Mouse (Mus musculus) natural killer cell, adult 2 months (primary cell): ENCODE results near the gene Ccdc155.
A peak's percentile ranks its signal among the peaks of the same experiment; 100 is the strongest.

Experiments
- DNase-seq, 2 experiments: peaks; one replicate each; pipeline ENCODE4 v3.0.0; 2022; ENCODE audit warnings: low spot score in 2 of 2

Gene Ccdc155

DNA sequence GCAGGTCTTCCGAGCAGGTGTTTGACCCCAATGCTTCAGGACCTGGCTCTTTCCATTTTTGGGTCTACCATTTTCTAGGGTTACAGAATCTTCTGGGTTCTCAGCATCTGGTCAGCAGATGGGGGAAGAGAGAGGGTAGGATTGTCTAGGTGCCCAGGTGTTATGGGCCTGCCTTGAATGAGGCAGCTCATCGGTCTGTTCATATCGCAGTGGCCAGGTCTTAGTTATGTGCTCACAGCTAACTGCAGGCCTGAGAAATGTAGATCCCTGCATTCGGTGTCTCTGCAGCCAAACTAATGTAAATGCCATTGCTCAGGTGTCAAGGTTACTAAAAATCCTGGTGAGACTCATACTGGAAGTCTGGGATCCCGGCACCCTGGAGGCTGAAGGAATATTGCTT lies 21.7 kb upstream of the Ccdc155 start:
- no peak for DNase-seq

DNA sequence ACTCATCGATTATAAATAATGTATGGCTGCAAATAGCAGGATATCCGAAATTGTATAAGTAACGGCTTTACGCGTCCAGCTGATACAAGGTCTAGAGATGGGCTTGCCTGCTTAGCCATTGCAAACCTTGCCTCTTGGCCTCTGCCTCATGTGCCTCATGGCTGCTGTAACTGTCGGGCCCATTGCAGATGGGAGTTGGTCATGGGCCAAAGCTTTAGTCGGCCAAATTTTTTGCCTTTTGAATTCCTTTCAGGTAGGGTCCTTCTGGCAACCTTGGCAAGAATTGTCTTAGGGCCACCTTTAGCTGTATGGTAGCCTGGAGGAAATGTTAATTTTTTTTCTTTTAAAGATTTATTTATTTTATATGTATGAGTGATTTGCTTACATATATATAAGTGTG lies 20.1 kb upstream of the Ccdc155 start:
- DNase-seq, result no peak

DNA sequence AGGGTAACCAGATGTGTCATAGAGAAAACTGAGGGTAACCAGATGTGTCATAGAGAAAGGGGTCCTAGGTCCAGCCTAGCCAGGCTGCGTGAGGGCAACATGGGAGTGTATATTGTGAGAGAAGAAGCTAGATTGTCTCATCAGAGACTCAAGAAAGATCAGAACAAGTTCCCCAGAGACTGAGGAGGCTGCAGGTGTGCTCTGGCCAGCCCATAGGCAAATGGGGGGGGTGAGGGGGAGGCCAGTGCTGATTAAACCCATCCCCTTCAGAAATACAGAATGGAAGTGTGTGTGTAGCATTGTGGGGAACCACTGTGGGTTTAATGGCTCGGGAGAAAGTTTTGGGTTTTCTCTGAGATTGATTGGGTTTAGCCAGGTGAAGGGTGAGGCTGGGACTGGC lies 17.0 kb upstream of the Ccdc155 start:
- DNase-seq, result no peak

DNA sequence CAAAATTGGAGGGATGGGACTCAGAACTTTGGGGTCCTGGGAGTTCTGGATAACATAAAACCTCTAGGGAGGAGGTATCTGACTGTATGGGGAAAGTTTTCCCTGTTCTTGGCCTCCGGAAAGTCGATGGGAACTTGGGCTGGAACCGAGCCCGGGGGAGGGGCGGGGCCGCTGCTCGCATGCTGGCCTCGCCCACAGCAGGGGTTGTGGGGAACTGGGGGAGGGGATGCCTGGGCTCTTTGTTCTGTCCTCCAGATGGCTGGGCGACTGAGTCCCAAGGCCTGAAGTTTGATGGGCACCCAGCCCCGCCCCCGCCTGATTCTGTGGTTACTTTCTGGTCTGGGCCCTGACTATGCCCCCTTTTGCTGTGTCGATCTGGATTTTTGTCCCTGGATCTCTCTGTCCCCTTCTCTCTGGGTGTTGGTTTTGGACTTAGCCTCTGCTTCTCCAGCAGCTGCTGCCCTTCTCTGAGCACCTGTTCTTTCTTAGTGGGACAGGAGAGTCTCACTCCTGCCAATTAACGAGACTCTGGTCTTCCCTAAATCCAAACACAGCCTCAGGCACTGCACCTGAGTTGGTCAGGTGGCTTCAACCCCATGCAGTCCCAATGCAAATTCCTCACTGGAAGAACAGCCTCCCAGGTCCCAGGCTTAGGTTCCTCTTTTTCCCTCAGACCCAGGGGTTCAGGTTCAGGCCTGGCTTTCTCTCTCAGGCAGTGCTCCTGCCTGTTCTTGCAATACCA lies 11.9 kb upstream of the Ccdc155 start:
- DNase-seq, result no peak

DNA sequence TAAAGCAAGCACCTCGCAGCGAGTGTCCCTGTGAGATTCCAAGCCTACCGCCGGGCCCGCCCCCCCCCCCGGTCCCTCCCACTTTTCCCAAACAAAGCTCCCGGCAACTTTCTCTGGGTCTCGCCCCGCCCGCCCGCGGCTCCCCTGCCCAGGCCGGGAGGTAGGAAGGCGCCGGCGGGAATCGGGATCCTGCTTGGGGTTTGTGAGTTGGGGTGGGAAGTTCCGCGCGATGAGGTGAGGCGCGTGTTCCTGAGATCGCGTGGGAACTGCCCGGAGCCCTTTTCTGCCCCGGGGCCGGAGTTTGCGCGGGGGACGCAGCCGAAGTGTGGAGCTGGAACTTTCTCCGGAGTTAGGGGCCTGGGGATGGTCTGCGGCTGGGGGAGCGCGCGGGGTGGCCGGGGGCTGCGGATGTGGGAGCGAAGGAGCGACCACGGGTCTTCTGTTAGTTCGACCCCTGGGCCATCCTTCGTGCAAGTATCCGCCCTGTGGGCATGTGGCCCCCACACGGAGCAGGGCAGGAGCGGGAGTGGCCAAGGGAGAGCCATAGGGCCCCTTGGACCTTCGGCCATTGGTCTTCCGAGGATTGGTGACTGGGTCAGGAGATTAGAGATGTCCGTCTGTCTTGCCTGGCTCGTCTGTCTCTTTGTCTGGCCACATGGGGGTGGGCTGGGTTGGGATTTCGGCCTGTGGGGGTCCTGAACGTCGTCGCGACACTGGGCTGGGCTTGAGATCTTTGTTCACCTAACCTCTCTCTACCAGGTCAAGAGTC lies 11.2 kb upstream of the Ccdc155 start, which contains the start of gene Tead2:
Gene Tead2, plus strand, starts transcription at position 81 of the 769 bp plus-strand sequence.
- DNase-seq, result no peak

DNA sequence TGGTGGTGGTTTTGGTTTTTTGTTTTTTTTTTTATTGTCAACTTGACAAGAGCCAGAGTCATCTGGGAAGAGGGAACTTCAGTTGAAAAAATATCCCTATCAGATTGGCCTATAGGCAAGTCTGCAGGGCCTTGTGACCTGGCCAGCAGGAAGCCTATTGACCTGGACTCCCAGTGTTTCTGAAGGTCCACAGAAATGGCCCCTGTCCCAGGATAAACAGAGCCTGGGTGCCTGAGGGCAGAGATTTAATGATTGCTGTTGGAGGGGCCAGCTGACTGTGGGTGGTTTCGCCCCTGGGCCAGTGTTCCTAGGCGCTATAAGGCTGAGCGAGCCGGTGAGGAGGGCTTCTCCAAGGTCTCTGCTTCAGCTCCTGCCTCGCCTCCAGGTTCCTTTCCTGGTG lies 9.0 kb upstream of the Ccdc155 start:
- no peak for DNase-seq

DNA sequence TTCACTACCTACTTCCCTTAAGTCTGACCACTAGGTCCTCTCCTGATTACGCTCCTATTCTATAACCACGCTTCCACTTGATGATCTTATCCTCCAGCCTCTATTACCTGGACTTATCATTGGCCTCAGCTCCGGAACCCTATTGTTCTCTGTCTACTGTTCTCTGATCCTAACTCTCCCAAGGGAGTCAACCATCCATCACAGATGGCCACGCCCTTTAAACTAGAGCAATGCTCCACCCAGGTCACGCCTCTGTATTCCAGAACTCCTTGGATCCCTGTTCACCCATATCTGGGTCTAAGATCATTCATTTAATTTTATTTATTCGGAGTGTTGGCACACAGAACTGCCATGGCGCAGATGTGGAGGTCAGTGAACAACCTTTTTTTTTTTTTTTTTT lies 7.7 kb upstream of the Ccdc155 start:
- no peak for DNase-seq

DNA sequence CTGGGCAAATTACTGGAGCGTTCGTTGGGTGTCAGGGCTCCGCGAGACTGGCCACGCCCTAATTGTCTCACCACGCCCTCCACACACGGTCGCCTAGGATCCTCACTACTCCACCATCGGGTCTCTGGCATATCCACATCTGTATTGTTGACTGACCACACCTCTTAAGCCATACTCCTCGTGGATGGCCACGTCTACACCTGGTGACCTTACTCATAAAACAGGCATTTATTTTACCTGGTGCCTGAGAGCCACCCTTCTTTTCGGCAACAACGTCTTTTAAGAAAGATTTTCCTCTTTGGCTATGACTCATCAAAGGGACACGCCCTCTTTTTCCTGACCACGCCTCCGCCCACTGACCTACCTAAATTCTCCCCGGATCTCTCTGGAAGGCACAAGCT lies 7.2 kb upstream of the Ccdc155 start, which contains the start of gene Dkkl1:
Gene Dkkl1, minus strand, starts transcription at position 297 of the 401 bp plus-strand sequence.
- DNase-seq, result peak in 1 of 2 experiments; percentile 21

DNA sequence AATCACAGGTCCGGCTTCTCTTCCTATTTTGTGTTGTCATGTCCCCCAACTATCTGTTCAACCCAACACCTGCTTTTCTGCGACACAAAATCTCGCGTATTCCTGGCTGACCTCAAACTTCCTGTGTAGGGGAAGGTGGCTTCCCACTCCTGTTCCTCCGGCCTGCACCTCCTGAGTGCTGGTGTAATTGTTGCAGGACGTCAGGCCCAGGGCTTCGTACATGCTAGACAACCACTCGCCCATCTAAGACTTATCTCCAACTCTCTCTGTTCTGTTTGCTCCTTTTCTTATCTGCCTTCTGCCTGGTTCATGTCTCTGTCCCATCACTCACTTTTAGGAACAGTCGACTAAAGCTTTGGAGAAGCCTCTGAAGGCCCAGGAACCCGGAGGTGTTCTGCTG lies 6.4 kb upstream of the Ccdc155 start:
- no peak for DNase-seq

DNA sequence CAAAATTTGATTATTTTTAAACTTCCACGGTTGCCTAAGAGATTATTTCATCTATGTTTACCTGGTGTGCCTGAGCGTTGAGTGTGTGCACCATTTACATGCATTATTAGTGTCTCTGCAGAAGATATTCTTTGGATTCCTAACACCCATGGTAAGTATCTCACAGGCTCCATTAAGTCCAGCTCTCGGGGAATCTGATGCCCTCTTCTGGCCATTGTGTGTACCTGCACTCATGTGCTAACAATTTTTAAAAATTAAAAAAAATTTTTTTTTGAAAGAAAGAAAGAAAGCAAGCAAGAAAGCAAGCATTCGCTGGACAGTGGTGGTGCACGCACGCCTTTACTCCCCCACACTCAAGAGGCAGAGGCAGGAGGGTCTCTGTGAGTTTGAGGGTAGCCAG lies 3.6 kb upstream of the Ccdc155 start:
- DNase-seq, result no peak

DNA sequence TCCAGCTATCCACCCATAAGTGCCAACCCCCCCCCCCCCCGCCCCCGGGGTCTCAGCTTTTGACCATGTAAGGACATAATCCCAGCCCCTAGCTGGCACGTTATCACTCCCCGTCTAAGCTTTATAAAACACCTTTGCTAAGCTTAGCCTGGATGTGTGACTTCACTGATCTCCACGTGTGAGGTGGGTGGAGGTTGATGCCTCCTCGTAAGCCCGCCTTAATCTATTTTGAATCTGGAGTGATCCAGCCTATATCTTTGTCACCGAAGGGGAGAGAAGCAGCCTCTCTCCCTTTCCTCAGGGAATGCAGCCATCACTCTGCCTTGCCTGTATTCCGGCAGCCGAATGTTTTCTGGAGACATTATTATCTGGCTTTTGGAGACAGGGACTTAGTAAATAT lies 2.0 kb downstream of the Ccdc155 start:
- no peak for DNase-seq

DNA sequence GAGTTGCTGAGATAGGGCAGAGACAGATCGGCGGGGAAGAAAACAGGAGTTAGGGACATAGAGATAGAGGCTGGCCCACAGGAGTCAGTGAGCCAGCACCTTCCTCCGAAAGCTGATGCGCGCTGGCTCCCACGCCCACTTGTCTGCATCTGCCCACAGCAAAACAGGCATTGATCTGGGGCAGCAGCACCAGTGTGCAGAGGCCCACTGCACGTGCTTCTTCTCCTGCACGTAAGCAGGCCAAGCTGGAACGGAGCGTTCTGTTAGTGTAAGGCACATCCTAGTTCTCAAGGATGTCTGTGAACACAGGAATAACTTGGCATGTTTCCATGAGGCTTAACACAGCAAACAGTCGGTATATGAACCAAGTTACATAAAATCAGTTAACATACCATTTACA lies 5.7 kb downstream of the Ccdc155 start:
- no peak for DNase-seq

DNA sequence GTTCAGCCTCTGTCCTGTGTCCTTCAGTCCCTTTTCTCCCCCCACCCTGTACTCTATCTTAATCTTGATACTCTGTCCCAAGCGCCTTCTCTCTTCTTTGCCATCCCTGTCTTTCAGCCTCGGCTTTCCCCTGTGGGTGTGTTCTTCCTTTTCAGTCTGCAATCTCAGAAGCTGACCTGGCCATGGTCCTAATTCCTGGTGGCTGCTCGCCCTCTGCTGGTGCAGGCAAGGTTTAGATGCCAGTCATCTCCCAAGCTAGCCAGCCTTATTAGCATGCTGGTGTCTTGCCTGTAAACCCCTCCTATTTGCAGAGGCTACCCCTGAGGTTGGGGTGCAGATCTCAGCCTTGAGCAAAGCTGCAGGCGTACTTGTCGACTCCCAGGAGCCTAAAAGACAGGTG lies 6.3 kb downstream of the Ccdc155 start:
- peak in 1 of 2 experiments; percentile 58 for DNase-seq

DNA sequence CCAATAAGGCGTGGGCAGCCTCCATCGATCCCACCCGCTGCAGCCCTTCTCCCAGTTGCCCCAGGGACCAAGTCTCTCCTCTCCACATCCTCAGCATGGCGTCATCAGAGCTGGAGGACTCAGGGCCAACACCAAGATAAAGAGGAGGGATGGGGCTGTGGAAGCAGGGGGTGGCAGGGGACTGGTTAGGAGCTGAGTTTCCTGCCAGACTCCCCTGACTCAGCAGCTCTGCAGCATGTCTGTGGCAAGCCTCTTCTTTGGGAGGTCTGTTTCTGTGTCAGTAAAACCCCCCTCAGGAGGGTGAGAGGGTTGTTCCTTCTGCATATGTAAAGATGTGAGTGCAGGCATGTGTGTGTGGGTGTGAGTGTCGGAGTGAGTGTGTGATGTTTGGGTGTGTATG lies 7.7 kb downstream of the Ccdc155 start:
- DNase-seq, result no peak

DNA sequence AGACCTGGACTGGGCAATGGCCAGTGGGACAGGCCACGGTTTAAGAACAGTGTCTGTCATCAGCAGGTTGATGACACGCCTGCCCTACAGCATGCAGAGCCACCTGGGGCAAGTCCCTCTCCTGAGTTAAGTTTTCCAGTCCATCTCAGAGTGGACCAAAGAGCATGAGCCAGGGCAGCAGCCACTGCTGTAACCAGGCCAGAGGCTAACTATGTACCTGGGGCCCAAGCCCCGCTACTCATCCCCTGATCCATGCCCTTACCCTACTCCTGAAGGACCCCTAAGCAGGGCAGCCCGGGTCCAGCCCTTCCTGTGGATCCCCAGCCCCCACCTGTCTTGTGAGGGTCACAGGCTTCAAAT lies 8.5 kb downstream of the Ccdc155 start:
- no peak for DNase-seq

DNA sequence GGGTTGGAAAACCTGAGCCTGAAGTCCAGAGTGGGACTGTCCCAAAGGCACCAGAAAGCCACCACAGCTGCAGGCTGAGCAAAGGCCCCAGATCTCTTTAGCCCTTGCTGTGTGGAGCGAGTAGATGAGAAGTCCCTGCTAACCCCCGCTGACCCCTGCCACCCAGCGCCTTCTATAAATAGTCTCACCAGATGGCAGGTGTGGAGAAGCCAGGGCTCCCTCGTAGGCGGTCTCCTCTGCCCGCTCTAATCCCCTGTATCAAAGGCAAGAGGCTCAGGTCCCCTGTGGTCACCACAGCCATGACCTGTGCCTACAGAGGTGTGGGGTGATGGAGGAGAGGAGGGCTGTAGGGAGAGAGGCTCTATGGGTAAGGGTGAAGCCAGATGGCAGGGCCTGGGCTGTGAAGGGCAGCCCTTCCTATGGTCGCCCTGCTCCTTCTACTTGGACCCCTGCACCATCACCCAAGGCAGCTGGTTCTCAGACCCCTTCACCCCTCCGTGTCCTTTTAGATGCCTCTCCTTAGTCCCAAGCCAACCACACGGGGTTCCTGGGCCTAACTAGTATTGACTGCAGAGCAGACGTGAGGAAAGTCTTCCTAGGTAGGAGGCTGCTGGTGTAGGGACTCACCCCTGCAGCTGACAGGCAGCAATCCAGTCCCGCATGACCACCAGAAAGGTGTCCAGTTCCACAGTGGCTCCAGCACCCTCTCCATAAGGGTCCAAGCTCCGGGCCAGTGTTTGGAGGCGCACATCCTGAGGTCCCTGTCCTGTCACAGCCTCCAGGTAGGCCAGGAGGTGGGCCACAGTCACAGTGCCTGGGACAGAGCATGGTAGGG lies 9.1 kb downstream of the Ccdc155 start:
- DNase-seq, result no peak

DNA sequence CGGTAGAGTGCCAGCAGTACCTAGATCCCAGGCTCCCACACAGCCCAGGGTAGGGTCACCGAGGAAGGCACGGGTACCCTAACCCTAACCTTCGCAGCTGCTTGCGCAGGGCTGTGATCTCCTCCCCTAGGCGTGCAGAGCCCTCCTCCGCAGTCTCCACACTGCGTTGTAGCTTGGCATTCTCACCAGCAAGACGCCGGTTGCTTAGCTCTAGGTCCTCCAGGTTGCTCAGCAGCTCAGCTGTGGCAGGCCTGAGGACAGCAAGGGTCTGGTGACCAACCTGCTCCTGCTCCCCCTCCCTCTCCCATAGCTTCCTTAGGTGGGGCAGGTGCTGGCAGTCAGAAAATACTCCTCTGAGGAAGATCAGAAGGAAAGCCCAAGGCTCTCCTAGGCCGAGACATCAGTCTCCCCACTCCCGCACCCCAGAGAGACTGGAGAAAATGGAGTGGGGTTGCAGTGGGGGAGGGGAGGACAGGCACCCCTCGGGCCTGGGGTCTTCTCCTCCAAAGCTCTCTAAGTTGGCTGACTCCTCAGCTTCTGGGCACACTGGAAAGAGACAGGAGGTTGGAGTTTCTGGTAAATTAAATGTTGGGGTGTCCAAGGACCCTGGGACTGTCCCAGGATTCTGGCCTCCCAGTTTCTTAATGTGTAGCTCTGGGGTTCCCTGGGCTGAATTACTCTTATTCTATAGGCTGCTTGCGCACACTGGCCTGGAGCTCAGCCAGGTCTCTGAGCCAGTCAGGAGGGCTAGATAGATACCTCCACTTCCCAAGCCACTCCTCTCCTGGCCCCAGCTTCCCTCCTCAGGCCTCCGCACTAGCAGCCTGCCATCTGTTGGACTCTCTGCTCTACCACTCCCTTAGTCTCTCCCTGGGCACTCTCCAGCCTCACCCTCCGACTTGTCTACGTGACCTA lies 10.6 kb downstream of the Ccdc155 start:
- no peak for DNase-seq

DNA sequence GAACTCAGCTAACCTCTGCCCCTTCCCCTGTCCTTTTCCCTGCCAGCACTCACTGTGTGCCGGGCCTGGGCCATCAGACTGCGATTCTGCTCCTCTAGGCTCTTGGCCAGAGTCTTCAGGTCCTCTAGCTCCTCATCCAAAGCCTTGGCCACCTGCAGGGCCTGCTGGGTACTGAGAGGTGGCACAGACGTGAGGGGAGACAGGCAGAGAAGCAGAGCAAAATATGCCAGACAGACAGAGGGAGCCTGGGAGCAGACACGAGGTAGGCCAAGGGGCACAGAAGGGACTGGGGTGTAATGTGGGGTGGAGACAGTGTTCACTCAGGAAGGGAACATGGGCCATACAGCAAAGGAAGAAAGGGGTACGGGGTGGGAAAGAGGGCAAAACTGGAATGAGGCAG lies 11.3 kb downstream of the Ccdc155 start:
- no peak for DNase-seq

DNA sequence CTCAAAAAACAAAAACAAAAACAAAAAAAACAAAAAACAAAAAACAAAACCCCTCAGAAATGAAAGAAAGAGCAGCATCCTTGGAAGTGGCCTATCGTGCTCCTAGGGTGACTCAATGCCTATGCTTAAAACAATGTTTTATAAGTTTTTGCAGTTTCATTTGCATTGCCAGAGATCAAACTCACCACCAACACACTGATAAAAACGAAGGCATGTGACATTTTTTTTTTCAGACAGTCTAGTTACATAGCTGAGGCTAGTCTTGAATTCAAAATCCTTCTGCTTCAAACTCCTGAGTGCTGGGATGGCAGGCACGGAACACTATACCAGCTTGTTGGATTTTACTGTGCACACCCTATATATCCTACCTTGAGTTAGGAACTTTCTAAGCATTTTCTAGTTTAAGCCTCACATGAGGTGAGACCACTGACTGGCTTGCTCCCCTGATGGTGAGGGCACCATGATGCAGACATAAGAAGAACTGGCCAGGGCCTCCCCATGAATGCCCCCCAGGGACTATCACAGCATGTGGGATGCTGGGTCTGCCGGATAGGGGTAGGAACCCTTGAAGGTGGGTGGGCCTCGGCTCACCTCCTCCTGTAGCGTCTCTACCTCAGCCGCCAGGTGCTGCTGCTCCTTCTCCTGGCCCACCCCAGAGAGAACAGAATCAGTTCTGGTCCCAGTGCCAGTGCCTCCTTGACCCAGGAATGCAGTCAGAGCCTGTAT lies 11.9 kb downstream of the Ccdc155 start:
- DNase-seq, result no peak

DNA sequence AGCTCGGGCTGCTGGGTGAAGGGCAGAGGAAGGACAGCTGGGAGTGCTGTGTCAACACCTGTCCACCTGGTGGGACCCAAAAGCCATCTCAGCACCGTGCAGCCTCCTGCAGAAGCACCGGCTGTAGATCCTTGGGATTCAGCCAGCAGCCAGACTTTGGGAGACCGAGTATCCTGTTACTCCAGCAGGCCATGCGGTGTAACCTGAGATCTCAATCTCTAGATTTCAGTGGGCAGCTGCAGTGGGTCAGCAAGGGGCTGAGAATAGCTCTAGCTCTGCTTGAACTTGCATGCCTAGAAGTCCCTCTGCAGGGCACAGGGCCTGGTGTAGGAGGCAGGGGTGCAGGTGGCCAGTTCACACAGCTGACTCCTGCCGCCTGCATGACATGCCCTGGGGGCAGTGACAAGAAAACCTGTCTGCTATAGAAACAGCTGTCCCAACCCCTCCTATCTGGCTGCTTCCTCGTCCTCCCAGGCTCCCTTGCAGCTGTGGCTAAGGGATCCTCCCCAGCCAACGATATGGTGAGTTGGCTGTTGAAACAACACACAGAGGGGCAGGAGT lies 12.8 kb downstream of the Ccdc155 start:
- no peak for DNase-seq
